Mouse (Mus musculus): ENCODE data around the gene Rp2.
"Not testable (repeated sequence)": the region's sequence is repeated elsewhere in the genome, so short reads cannot be mapped to it uniquely, and the experiment has no call there.

Rp2 gene

GRCm38 (mm10) chrX:20364391-20365365 is at the start of gene Rp2:
TSS of gene Rp2 (plus strand) at chrX:20364481.
- peak; percentile 92 for DNase-seq (ENCODE audit: low read depth, low spot score)

- DNase-seq (ENCODE audit: low read depth, low spot score) = no peak
Observed at GRCm38 (mm10) chrX:20332756-20333155, 31.5 kb upstream of the Rp2 start.

- DNase-seq (ENCODE audit: low read depth, low spot score) = peak; percentile 23
Observed at GRCm38 (mm10) chrX:20335722-20336121, 28.6 kb upstream of the Rp2 start.

- DNase-seq (ENCODE audit: low read depth, low spot score) = no peak
Observed at GRCm38 (mm10) chrX:20344980-20345379, 19.3 kb upstream of the Rp2 start.

DNA sequence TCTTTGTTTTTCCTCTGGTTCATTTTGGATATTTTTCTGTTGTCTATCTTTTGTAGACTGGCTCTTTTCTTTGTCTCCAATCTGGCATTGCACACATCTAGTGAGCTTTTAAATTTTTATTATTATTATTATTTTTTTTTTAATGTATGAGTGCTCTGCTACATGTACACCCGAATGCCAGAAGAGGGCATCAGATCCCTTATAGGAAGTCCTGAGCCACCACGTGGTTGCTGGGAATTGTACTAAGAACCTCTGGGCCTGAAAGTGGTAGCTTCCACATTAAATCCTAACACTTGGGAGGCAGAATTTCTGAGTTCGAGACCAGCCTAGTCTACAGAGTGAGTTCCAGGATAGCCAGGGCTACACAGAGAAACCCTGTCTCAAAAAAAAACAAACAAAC is 17.9 kb upstream of the Rp2 start:
- DNase-seq (ENCODE audit: low read depth, low spot score) = peak; percentile 59

DNA sequence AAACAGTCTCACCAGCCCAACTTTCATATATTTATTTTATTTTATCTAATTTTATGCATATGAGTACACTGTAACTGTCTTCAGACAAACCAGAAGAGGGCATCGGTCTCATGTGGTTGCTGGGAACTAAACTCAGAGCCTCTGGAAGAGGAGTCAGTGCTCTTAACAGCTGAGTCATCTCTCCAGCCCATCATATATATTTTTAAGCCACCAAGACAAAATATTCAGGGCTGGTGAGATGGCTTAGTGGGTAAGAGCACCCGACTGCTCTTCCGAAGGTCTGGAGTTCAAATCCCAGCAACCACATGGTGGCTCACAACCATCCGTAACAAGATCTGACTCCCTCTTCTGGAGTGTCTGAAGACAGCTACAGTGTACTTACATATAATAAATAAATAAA is 14.0 kb upstream of the Rp2 start:
- DNase-seq (ENCODE audit: low read depth, low spot score) = not testable (repeated sequence)

GRCm38 (mm10) chrX:20355283-20355682 is 9.0 kb upstream of the Rp2 start:
- no peak for DNase-seq (ENCODE audit: low read depth, low spot score)

DNA sequence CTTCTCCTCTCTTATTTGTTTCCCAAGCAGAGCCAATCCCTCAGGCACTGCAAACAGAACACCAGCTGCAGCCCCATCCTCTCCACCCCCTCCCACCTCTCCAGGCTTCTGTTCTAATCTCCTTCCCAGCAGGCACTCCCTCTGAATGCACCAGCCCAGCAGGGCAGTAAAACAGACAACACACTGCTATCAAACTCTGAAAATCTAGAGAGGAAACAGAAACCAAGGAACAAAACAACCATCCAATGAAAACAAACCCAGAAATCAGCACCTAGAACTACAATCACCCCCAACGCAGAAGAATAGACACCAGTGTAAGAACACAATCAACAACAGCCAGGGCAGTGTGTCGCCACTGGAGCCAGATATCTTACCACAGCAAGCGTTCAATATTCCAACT is 8.0 kb upstream of the Rp2 start:
- peak; percentile 76 for DNase-seq (ENCODE audit: low read depth, low spot score)

- DNase-seq (ENCODE audit: low read depth, low spot score) = no peak
Observed at GRCm38 (mm10) chrX:20366036-20366435, 1.8 kb downstream of the Rp2 start.

- DNase-seq (ENCODE audit: low read depth, low spot score) = no peak
Observed at GRCm38 (mm10) chrX:20379347-20380014, 15.2 kb downstream of the Rp2 start.

DNA sequence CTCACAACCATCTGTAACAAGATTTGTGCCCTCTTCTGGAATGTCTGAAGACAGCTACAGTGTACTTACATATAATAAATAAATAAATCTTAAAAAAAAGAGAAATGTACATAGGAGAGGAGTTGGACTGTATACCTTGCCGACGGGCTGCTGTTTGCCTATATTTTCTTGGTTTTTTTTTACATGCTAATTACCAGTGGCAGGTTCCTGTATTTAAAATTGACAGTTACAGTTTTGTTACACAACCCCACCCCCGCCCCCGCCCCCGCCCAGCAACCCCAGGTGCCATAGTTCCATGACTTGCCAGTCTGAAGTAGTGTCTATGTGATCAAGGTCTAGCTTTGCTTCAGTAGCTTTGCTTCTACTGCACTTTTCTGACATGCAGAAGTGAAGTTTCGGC is 18.0 kb downstream of the Rp2 start:
- DNase-seq (ENCODE audit: low read depth, low spot score) = no peak

- DNase-seq (ENCODE audit: low read depth, low spot score) = no peak
Observed at GRCm38 (mm10) chrX:20387006-20387405, 22.7 kb downstream of the Rp2 start.

GRCm38 (mm10) chrX:20391964-20392363 is 27.7 kb downstream of the Rp2 start:
- DNase-seq (ENCODE audit: low read depth, low spot score) = not testable (repeated sequence)

DNA sequence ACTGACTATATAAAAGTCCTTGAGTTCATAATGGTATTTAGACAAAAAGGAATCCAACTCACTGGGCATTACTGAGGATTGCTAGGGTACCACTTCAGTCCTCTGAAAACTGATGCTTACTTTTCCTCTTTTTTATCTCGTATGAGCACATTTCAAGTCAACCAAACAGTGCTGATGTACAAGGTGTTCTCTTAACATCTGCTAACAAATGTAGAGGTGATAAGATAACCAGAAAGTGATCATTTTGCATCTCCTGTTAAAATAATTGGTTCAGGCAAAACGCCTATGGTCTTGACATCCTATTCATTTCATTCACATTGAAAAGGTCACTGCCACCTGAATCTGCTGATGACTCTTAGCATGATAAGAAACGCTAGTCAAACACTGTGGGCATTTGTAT is 28.7 kb downstream of the Rp2 start:
- DNase-seq (ENCODE audit: low read depth, low spot score) = no peak

GRCm38 (mm10) chrX:20404068-20404467 is 39.8 kb downstream of the Rp2 start:
- DNase-seq (ENCODE audit: low read depth, low spot score) = peak; percentile 66

- DNase-seq (ENCODE audit: low read depth, low spot score) = no peak
Observed at GRCm38 (mm10) chrX:20406909-20407308, 42.6 kb downstream of the Rp2 start.

DNA sequence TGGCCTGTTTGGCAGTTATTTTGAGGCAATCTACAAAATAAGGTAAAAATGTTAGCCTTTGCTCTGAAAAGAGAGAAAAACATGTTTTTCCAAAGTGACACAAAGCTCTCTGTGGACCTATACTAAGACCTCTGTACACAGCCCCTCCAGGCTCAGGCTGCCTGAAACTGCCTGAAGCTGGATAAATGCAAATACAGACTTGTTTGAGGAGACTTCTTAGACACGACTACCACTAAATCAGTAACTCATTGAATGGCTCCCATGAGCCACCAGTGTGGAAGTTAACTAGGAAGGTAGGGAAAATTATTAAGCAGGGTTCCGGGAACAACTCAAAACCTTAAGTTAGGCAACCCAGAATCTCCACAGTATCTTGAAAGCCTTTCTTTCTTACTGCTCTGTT is 43.4 kb downstream of the Rp2 start:
- DNase-seq (ENCODE audit: low read depth, low spot score) = no peak

GRCm38 (mm10) chrX:20411382-20411781 is 47.1 kb downstream of the Rp2 start:
- no peak for DNase-seq (ENCODE audit: low read depth, low spot score)

DNA sequence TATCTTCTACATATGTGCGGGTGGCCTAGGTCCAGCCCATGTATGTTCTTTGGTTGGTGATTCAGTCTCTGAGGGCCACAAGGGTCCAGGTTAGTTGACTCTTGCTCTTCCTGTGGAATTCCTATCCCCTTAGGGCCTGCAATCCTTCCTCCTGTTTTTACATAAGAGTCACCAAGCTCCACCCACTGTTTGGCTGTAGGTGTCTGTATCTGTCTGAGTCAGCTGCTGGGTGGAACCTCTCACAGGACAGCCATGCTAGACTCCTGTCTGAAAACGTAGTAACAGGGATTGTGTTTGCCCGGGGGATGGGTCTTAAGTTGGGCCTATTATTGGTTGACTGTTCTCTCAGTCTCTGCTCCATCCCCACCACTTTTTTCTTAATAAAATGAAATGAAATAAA is 47.9 kb downstream of the Rp2 start:
- DNase-seq (ENCODE audit: low read depth, low spot score) = peak; percentile 75

DNA sequence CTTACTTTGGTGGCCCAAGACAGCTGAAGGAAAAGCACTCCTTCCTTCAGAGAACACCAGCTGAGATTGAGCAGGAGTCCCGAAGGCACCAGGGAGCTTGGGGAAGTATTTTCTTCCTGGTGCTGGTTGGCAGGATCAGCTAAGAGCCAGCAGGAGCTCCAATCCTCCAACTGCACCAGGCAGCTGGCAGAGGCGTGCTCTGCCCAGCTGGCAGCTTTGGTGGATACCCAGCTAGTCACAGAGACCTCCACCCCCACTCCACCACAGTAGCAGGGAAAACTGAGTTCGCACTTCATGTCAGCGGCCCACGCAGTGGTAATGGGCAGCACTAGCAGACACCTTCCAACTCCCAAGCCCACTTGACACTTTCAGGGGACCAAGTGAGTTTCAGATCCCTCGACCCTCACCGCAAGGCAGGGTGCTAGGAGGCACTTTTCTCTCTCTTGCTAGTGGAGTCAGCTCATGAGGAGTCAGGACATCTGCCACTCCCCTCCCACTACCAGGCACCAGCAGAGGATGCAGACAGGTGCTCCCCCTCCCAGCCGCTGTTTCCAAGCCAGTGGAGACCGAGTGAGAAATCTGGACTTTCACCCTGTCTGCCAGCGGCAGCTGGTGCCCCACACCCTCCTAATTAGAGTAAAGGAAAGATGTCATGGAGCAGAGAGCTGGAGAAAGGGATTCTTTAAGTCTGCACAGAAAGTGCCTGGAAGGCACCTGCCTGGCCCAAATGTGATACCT is 50.8 kb downstream of the Rp2 start:
- DNase-seq (ENCODE audit: low read depth, low spot score) = no peak

DNA sequence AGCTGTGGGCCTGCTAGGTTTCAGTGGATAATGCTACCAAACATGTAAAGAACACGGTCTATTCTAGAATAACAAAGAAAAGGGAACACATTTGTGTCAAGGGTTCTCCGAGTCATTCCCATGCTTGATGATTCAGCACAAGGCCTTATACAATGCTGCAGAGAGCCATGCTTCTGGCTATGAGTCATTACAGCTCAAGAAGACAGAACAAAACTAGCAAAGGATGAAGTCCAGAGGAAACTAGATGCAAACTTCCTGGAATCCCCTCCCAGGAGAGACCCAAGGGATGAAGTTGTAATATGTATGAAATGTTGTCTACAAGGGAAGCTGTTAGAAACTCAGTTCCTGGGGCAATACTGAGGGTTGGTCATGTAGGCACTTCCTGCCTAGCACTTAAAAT is 54.2 kb downstream of the Rp2 start:
- no peak for DNase-seq (ENCODE audit: low read depth, low spot score)

DNA sequence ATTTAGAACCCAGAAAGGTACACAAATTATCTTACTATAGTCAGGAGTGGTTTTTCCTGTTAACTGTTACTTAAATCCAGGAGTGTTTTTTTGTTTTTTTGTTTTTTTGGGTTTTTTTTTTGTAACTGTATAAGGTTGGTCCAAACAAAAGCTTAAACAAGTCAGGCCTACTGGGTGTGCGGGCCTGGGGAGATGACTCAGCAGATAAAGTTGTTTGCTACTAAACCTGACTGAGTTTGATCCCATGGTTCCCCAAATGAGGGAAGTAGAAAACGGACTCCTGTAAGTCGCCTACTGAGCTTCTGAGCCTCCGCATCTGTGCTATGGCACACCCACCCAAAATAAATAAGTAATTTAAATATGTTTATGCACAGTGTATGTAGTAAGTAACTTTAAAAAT is 55.3 kb downstream of the Rp2 start:
- peak; percentile 42 for DNase-seq (ENCODE audit: low read depth, low spot score)
